Mouse (Mus musculus): ENCODE measurements around the gene Chrd. TPM values are rescaled to one million over a fixed set of nuclear protein-coding genes. Genes with fewer than 3 reads are reported as not detected.

Gene Chrd
- total RNA-seq (2017): not detected in 3 replicates

- no peak for ATAC-seq (replicated peaks; ENCODE audit: insufficient number of reproducible peaks, low FRiP score, low TSS enrichment, poor library complexity, severe bottlenecking)
Observed at GRCm38 (mm10) chr16:20732925-20733730, at the start of gene Chrd. TSS of gene Chrd (plus strand) at chr16:20733127.

GRCm38 (mm10) chr16:20690774-20691173 is 42.2 kb upstream of the Chrd start:
- no peak for ATAC-seq (replicated peaks; ENCODE audit: insufficient number of reproducible peaks, low FRiP score, low TSS enrichment, poor library complexity, severe bottlenecking)

DNA sequence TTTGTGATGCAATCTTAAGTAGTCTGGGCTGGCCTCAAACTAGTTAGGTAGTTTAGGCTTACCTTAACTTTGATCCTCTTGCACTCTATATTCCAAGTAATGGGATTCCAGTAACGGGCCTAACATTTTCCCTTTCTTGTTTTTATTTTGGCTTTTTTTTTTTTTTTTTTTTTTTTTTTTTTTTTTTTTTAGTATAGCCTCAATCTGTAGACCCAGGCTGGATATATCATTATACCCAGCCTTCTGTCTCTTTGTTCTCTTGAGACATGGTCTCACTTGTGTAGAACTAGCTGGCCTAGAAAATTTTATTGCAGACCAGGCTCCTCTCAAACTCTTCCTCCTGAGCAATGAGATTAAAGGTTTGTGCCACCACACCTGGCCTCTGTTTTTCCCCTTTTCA is 41.3 kb upstream of the Chrd start:
- ATAC-seq (replicated peaks; ENCODE audit: insufficient number of reproducible peaks, low FRiP score, low TSS enrichment, poor library complexity, severe bottlenecking): no peak

DNA sequence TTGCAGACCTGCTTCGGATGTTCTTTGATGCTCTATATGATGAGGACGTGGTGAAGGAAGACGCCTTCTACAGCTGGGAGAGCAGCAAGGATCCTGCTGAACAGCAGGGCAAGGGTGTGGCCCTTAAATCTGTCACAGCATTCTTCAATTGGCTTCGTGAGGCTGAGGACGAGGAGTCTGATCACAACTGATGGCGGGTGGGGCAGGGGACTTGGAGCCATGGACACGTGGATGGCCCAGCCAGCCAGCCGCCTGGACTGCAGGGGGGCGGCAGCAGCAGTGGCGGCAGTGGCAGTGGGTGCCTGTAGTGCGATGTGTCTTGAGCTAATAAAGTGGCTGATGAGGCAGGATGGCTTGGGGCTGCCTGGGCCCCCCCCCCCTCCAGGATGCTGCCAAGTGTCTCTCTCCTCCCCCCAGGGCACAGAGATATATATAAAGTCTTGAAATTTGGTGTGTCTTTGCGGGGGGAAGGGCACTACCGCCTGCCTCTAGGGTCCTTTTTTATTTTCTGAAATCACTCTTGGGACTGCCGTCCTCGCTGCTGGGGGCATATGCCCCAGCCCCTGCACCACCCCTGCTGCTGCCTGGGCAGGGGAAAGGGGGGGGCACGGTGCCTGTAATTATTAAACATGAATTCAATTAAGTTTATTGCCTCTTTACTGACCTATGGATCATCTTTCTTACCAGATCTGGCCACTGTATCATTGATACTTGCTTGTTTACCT is 40.5 kb upstream of the Chrd start:
- no peak for ATAC-seq (replicated peaks; ENCODE audit: insufficient number of reproducible peaks, low FRiP score, low TSS enrichment, poor library complexity, severe bottlenecking)

DNA sequence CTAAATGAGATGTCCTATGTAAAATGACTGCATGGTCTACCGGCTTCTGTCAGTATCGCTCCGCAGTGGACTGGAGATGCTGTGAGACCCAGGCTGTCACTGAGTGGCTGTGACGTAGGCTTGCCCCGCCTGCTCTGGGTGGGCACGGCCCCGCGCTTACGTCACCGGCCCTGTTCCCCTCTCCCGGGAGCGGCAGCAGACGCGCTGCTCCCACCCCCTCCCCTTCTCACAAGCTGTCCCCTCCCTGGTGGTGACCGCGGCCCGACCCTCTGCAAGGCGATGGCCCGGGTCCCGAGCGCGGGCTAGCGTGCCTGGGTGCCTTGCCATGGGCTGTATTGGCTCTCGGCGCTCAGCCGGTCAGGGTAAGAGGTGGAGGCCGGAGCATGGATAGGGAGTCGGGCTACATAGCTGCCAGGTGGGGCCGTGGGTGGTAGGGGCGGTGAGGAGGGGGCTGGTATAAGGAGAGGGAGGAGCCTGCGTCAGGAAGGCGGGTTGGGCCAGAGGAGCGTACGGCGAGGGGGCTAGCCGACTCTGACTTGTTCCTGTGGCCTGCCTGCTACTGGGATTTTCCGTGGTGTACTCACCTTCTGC is 39.7 kb upstream of the Chrd start, which contains the start of gene Fam131a:
TSS of gene Fam131a (plus strand) at position 131 of the 591 bp plus-strand sequence.
- ATAC-seq (replicated peaks; ENCODE audit: insufficient number of reproducible peaks, low FRiP score, low TSS enrichment, poor library complexity, severe bottlenecking): peak; percentile 74

- 0 out of 2 replicates have a peak, but pooled peaks have one; percentile 28 for ATAC-seq (replicated peaks; ENCODE audit: insufficient number of reproducible peaks, low FRiP score, low TSS enrichment, poor library complexity, severe bottlenecking)
Observed at GRCm38 (mm10) chr16:20694781-20695180, 38.1 kb upstream of the Chrd start.

- ATAC-seq (replicated peaks; ENCODE audit: insufficient number of reproducible peaks, low FRiP score, low TSS enrichment, poor library complexity, severe bottlenecking): no peak
Observed at GRCm38 (mm10) chr16:20695622-20696323, 37.2 kb upstream of the Chrd start.

GRCm38 (mm10) chr16:20699266-20699665 is 33.7 kb upstream of the Chrd start:
- no peak for ATAC-seq (replicated peaks; ENCODE audit: insufficient number of reproducible peaks, low FRiP score, low TSS enrichment, poor library complexity, severe bottlenecking)

DNA sequence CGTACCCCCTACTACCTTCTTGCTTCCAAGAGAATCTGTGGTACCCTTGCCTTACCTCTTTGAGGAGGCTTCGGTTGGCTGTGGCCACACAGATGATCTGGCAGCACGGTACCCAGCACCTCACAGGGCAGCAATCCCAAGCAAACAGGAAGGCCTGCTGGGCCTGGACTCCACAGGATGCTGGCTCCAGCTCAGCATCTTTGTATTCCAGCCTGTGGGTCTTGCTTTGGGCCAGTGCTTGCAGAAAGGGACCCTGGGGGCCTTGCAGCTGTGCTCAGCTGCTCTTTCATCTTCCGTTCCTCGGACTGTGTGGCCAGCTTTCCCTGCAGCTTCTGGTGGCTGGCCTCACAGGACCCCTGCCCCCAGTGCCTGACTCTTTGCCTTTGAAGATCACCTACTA is 32.9 kb upstream of the Chrd start:
- ATAC-seq (replicated peaks; ENCODE audit: insufficient number of reproducible peaks, low FRiP score, low TSS enrichment, poor library complexity, severe bottlenecking): no peak

GRCm38 (mm10) chr16:20701316-20701715 is 31.6 kb upstream of the Chrd start:
- no peak for ATAC-seq (replicated peaks; ENCODE audit: insufficient number of reproducible peaks, low FRiP score, low TSS enrichment, poor library complexity, severe bottlenecking)

DNA sequence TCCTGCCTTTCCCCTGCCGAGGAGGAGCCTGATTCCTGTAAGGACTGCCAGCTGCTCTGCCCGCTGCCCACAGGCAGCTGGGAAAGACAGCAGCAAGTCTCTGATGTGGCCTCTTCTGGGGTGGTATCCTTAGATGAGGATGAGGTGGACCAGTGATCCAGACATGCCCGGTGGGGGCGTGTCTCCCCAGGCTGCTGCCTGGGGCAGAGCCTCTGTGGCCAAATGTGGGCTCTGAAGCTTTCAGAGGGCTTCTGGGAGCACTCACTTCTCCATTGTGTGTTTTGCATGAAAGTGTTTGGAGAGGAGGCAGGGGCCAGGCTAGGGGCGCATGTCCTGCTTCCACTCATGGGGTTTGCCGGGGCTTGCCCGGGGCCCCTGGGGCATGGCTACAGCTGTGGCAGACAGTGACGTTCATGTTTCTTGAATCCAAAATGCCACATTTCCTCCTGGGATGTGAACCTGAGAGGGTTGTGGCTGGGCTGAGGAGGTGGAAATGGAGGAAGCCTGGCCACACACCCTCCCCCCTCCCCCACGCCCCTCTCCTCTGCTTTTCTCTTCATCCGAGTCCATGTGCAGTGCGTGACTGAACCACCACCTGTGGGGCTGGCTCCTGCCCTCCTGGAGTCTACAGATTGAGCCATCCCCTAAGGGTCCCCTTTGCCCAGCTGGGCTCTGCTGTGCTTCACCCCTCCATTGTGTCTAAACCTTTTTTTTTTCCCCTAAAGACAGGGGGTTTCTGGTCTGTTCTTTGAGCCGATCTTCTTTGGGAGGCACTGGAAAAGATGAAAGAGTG is 31.0 kb upstream of the Chrd start:
- ATAC-seq (replicated peaks; ENCODE audit: insufficient number of reproducible peaks, low FRiP score, low TSS enrichment, poor library complexity, severe bottlenecking): no peak

- 0 out of 2 replicates have a peak, but pooled peaks have one; percentile 29 for ATAC-seq (replicated peaks; ENCODE audit: insufficient number of reproducible peaks, low FRiP score, low TSS enrichment, poor library complexity, severe bottlenecking)
Observed at GRCm38 (mm10) chr16:20702522-20702893, 30.4 kb upstream of the Chrd start.

DNA sequence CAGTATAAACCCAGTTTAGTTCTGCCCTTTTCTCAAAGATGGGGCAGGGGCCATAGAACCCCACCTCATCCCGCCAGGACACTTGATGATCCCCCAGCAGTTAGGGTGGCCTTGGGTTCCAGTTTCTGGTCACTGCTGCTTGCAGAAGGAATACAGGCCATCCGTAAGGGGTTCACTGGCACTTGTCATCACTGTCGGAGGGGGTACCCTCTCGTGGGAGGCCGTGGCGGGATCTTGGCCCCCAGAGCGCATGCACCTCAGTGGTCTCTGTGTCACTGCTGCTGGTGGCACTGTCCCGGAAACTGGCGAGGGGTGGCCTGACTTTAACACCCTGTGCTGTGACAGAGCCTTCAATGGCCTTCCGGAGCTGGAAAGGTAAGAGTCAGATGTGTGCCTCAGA is 29.9 kb upstream of the Chrd start:
- no peak for ATAC-seq (replicated peaks; ENCODE audit: insufficient number of reproducible peaks, low FRiP score, low TSS enrichment, poor library complexity, severe bottlenecking)

- no peak for ATAC-seq (replicated peaks; ENCODE audit: insufficient number of reproducible peaks, low FRiP score, low TSS enrichment, poor library complexity, severe bottlenecking)
Observed at GRCm38 (mm10) chr16:20703699-20704400, 29.1 kb upstream of the Chrd start.

DNA sequence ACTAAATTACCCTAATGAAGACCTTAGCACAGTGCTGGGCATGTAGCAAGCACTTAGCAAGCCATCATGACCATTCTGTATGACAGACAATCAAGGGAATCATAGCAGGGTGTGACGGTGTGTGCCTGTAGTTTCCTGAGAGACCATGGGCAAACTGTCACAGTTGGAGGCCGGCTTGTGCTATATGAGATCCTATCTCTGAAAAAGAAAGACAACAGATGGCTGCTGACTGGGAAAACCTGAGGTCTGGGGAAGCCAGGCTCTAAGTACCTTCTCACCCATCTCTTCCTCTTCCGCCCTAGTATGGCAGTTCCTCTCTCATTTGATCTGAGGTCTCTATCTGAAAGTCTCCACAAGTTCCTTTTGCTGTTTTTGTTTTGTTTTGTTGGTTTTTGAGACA is 27.1 kb upstream of the Chrd start:
- no peak for ATAC-seq (replicated peaks; ENCODE audit: insufficient number of reproducible peaks, low FRiP score, low TSS enrichment, poor library complexity, severe bottlenecking)

DNA sequence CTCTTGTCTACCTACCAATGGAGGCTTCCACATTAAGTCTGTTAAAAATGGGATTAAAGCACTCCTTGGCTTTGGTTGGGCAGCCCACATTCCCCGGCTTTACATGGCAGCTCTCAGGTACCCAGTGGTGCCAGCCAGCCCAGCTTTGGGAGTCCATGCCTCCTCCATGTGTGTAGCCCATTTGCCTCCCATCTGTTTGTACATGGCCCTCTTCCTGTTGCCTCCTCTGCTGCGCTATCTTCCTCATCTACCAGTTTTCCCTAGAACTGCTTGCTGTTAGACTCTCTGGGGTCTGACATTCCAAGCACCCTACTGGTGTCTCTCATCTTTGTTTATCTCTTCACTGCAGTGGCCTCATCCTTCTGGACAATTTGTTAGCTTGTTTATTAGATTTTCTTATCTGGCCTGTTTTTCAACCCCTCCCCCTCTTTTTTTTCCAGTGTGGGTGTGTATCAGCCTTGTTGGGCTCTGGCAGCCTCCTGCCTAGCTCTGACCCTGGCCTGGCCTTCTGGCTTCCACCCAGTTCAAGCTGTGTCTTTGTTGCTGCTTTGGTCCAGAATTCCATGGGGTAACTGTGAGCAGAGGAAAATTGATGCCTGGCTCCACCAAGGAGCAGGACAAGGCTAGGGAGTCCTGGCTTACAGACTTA is 26.4 kb upstream of the Chrd start:
- ATAC-seq (replicated peaks; ENCODE audit: insufficient number of reproducible peaks, low FRiP score, low TSS enrichment, poor library complexity, severe bottlenecking): no peak

DNA sequence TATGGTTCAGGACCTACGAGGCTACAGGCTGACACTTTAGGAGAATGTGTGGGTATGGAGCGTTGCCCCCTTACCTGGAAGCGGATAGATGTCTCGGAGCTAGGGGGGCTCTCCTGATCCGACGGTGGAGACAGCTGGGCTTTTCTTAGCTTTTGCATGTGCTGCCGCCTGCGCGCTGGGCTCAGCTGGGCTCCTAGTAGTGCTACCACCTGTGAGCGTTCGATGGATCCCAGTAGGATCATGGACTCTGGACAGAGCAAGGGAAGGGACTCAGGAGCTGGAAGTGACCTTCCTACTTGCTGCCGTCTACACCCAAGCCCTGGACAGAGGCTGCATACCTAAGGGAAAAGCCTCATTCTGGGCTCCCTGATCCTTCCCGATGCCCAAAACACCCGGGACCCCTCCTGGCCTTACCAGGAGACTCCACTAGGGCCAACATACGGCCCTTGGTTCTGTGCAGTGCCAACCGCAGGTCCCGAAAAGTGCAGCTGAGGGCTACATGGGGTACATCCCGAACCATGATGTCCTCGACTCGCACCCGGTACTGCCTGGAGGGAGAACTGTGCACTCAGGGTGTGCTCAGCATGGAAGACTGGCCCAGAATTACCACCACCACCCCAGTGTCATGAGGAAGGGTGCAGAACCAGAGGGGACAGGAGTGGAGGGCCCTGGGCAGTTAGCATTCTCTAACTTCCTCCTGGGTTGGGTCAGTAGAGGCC is 24.5 kb upstream of the Chrd start:
- no peak for ATAC-seq (replicated peaks; ENCODE audit: insufficient number of reproducible peaks, low FRiP score, low TSS enrichment, poor library complexity, severe bottlenecking)

Measured in monocyte, adult 5-6 weeks (primary cell).